Mouse (Mus musculus) liver, adult 2 months (tissue): ENCODE measurements around the gene Kmt2a. TPM values are rescaled to one million over a fixed set of nuclear protein-coding genes. Genes with fewer than 3 reads are reported as not detected.

Experiments
- DNase-seq: peaks from one replicate; pipeline ENCODE4 v3.0.0-alpha.2; 2011; ENCODE audit warnings: low read depth, low spot score; ENCODE audit errors: extremely low read depth
- H3K27ac ChIP-seq: fragments of 200-500 bp; replicated peaks from 2 replicates; pipeline ENCODE4 v1.5.1; 2012; ENCODE audit warnings: low read depth, mild to moderate bottlenecking, control low read depth, inconsistent platforms, low read length; ENCODE audit not compliant: insufficient read depth
- H3K27me3 ChIP-seq: fragments of 200-500 bp; 2 replicates; pipeline ENCODE4 v1.6.1; 2012; ENCODE audit warnings: mild to moderate bottlenecking, moderate library complexity, low read length, inconsistent platforms; ENCODE audit not compliant: control insufficient read depth, insufficient read depth
- H3K36me3 ChIP-seq: fragments of 200-500 bp; 2 replicates; pipeline ENCODE4 v1.6.1; 2012; ENCODE audit warnings: low read length, inconsistent platforms; ENCODE audit not compliant: control insufficient read depth, insufficient read depth
- H3K4me1 ChIP-seq: fragments of 200-500 bp; 2 replicates; pipeline ENCODE4 v1.6.1; 2011; ENCODE audit warnings: low read length; ENCODE audit not compliant: control insufficient read depth, insufficient read depth
- H3K4me3 ChIP-seq: fragments of 200-500 bp; 2 replicates; pipeline ENCODE4 v1.5.1; 2011; ENCODE audit warnings: low read depth, mild to moderate bottlenecking, control low read depth, low read length, moderate library complexity; ENCODE audit not compliant: insufficient read depth
- H3K79me2 ChIP-seq: fragments of 200-500 bp; 2 replicates; pipeline ENCODE4 v1.6.1; 2012; ENCODE audit warnings: inconsistent platforms, mild to moderate bottlenecking, low read length, moderate library complexity; ENCODE audit not compliant: control insufficient read depth, insufficient read depth
- H3K9ac ChIP-seq: fragments of 200-500 bp; 2 replicates; pipeline ENCODE4 v1.6.1; 2012; ENCODE audit warnings: low read depth, mild to moderate bottlenecking, control low read depth, inconsistent platforms, low read length
- CTCF ChIP-seq: fragments of 200-500 bp; IDR thresholded peaks from 2 replicates; pipeline ENCODE4 v1.5.1; 2011; ENCODE audit warnings: low read depth, low read length, control low read depth
- POLR2A ChIP-seq: fragments of 200-500 bp; IDR thresholded peaks from 2 replicates; pipeline ENCODE4 v1.6.1; 2011; ENCODE audit warnings: low read length, control low read depth; ENCODE audit not compliant: insufficient read depth; ENCODE audit errors: extremely low read depth
- WGBS: fragments of 180-500 bp; shearing (Covaris S2); methylation state at CpG from one replicate; pipeline ENCODE4 v1.1.7; 2018; 5-methylcytosine and 5-hydroxymethylcytosine counted together
- polyA plus RNA-seq: library from polyadenylated mRNA; depleted of rRNA; stranded (reverse); fragments of >200 nt; gene quantifications from 2 replicates; pipeline ENCODE4 v1.2.3, GENCODE M21; 2012; rRNA removed
- total RNA-seq: library from RNA; depleted of rRNA; stranded (reverse); fragments of >200 nt; gene quantifications from 2 replicates; pipeline ENCODE4 v1.2.3, GENCODE M21; 2014; rRNA removed

Kmt2a gene
- total and polyA plus RNA-seq, 2 experiments, result 1.9 to 5.3 TPM

GRCm38 (mm10) chr9:44760873-44761272 lies 120.2 kb downstream of the Kmt2a start:
- 4% methylated on average over 2 of the region's 2 CpGs for WGBS

More at GRCm38 (mm10) chr9:44760873-44761272, 120.2 kb downstream of the Kmt2a start:
- TF ChIP-seq CTCF (no peak), POLR2A (no peak)
- Histone ChIP-seq H3K27ac (no peak overlapping the region), H3K27me3 (no peaks in the 10 kb centered on the region), H3K9ac (no peak overlapping the region), H3K4me1 (peaks cover 22% of the 10 kb centered on the region), H3K36me3 (peaks cover 25% of the 10 kb centered on the region), H3K4me3 (no peak overlapping the region), H3K79me2 (peaks cover 27% of the 10 kb centered on the region; the same call in 1 of the 2 replicates)
- DNase-seq, result no peak

Other genes with a start within 250 kb of the Kmt2a start
- 0.34 and 0.37 TPM in 2 replicates for gene Treh, start 208.1 kb downstream of the Kmt2a start, total RNA-seq
- 0.15 and 0.17 TPM in 2 replicates for gene Treh, start 208.1 kb downstream of the Kmt2a start, polyA plus RNA-seq
- 2.2 and 4.6 TPM in 2 replicates for gene Phldb1, start 146.1 kb downstream of the Kmt2a start, total RNA-seq
- gene Phldb1, start 146.1 kb downstream of the Kmt2a start, polyA plus RNA-seq, result 2.6 and 5.9 TPM in 2 replicates
- gene Arcn1, start 113.5 kb downstream of the Kmt2a start, total RNA-seq, result 94.1 and 98.6 TPM in 2 replicates
- 32.0 and 33.1 TPM in 2 replicates for gene Arcn1, start 113.5 kb downstream of the Kmt2a start, polyA plus RNA-seq
- gene Ift46, start 113.4 kb downstream of the Kmt2a start, total RNA-seq, result 27.5 and 33.2 TPM in 2 replicates
- gene Ift46, start 113.4 kb downstream of the Kmt2a start, polyA plus RNA-seq, result 24.3 and 33.5 TPM in 2 replicates
- 17.1 and 23.8 TPM in 2 replicates for gene Tmem25, start 82.0 kb downstream of the Kmt2a start, total RNA-seq
- 67.0 and 77.3 TPM in 2 replicates for gene Tmem25, start 82.0 kb downstream of the Kmt2a start, polyA plus RNA-seq
- 1,192 and 1,193 TPM in 2 replicates for gene Ttc36, start 78.2 kb downstream of the Kmt2a start, total RNA-seq
- gene Ttc36, start 78.2 kb downstream of the Kmt2a start, polyA plus RNA-seq, result 2,094 and 2,442 TPM in 2 replicates
- 572 and 586 TPM in 2 replicates for gene Atp5l, start 39.4 kb upstream of the Kmt2a start, total RNA-seq
- 230 and 372 TPM in 2 replicates for gene Atp5l, start 39.4 kb upstream of the Kmt2a start, polyA plus RNA-seq
- gene Ube4a, start 84.3 kb upstream of the Kmt2a start, total RNA-seq, result 33.6 and 37.0 TPM in 2 replicates
- gene Ube4a, start 84.3 kb upstream of the Kmt2a start, polyA plus RNA-seq, result 11.6 and 11.9 TPM in 2 replicates
- 1.1 and 1.6 TPM in 2 replicates for gene Cd3g, start 99.1 kb upstream of the Kmt2a start, total RNA-seq
- 0.38 and 0.83 TPM in 2 replicates for gene Cd3g, start 99.1 kb upstream of the Kmt2a start, polyA plus RNA-seq
- gene Cd3d, start 100.5 kb upstream of the Kmt2a start, total RNA-seq, result 0.09 and 0.20 TPM in 2 replicates
- gene Cd3d, start 100.5 kb upstream of the Kmt2a start, polyA plus RNA-seq, result 0.37 and 0.73 TPM in 2 replicates
- 0.09 and 0.60 TPM in 2 replicates for gene Cd3e, start 128.3 kb upstream of the Kmt2a start, total RNA-seq
- 0.68 and 0.82 TPM in 2 replicates for gene Cd3e, start 128.3 kb upstream of the Kmt2a start, polyA plus RNA-seq
- 24.2 and 29.9 TPM in 2 replicates for gene Mpzl2, start 158.5 kb upstream of the Kmt2a start, total RNA-seq
- 20.5 and 34.0 TPM in 2 replicates for gene Mpzl2, start 158.5 kb upstream of the Kmt2a start, polyA plus RNA-seq
- gene Mpzl3, start 173.9 kb upstream of the Kmt2a start, total RNA-seq, result 6.8 and 8.5 TPM in 2 replicates
- 3.0 and 3.4 TPM in 2 replicates for gene Mpzl3, start 173.9 kb upstream of the Kmt2a start, polyA plus RNA-seq
- gene Jaml, start 197.9 kb upstream of the Kmt2a start, total RNA-seq, result 1.3 and 1.8 TPM in 2 replicates
- gene Jaml, start 197.9 kb upstream of the Kmt2a start, polyA plus RNA-seq, result 0.05 and 0.11 TPM in 2 replicates
- gene Scn2b, start 236.5 kb upstream of the Kmt2a start, total RNA-seq, result not detected in 2 replicates
- not detected in 2 replicates for gene Scn2b, start 236.5 kb upstream of the Kmt2a start, polyA plus RNA-seq